Mouse (Mus musculus): ENCODE results near the gene Galk1.

Gene Galk1

DNA sequence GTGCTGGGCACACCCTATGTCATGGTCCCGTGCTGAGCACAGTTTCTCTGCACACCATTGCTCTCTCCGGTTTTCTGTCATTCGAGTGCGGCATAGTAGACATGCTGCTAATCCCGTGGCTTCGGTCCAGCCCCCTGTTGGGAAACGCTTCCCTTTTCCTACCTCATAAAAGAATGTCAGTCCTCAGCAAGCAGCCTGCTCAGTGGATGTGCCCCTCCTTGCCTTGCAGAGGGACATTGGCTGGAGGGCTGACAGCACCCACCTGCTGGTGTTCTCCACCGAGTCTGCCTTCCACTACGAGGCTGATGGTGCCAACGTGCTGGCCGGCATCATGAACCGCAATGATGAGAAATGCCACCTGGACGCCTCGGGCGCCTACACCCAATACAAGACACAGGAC is 30.0 kb downstream of the Galk1 start:
- in situ Hi-C loops (cut with MboI, MseI): no loop called here

DNA sequence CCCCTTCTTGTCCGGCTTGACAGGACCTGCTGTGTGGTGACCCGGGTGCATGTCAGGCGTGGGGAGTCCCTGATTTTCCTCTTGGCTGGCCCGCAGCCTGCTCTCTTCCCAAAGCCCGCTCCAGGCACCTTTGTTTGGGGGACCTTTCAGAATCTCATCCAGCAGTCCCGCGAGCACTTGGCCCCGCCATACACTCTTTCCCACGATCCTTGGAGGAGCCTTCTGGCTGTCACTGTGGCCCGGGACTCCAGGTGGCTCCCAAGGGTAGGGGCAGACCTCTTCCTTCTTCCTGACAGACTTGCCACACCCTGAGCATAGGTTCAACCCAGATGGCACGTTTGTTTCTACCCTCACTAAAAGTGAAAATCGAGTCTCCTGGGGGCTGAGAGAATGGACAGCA is 37.0 kb downstream of the Galk1 start:
- in situ Hi-C loops (cut with MboI, MseI): loop anchor here (10.0 kb wide), 1 partner anchor 1959 kb away; no protein-coding TSS in a partner anchor

DNA sequence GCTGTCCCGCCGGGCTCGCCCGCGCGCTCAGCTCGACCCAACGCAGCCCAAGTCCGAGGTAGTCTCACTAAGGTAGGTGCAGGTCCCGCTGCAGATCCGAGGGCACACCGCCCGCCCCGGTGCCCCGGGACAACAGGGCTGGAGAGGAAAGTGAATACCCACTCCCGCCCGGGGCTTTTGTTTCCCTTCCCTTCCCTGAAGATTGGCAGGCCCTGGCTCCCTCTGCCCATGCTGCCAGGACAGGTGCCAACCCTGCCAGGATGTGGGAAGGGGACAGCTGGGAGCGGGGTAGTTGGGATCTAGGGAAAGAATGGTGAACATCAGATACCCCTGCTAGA is 37.5 kb downstream of the Galk1 start:
- in situ Hi-C loops (cut with MboI, MseI): loop anchor here (10.0 kb wide), 1 partner anchor 1960 kb away; no protein-coding TSS in a partner anchor

DNA sequence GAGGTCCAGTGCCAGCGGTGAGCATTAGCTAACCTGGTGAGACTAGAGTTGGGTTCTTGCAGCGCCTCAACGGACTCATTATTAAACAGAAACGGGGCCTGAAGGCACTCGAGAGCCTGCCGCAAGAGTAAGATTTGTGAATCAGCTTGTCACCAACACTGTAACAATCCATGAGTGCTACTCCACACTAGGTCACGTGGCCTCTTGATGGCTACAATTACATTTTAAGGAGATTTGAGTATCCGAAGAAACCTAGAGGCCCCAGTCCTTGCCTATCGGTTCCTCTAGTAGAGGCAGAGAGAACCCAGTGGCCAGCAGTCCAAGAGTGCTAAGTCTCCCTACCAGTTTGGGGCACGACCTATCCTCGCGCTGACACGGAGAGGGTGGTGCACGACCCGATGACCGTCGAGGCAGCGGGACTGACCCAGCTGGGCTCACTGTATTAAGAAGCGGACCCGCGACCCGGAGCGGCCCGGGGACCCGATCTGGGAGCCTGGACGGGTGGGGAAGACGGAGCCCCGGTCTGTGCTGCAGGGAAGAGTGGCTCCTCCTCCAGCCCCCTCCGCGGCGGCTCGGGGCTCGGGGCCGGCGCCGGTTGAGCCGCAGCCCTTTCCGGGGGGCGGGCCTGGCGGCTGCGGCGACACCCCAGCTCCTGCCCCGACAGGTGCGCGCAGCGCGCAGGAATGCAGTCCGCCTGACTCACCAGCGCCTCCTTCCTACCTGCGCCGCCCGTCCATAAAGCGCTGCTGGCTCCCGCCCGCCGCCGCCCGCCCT is 38.0 kb downstream of the Galk1 start, which contains the start of gene Itgb4:
Gene Itgb4, plus strand, starts transcription at position 401 of the 774 bp plus-strand sequence.
- in situ Hi-C loops (cut with MboI, MseI): loop anchor here (10.0 kb wide), 1 partner anchor 1960 kb away; no protein-coding TSS in a partner anchor

GRCm38 (mm10) chr11:115971016-115971415 is 41.5 kb downstream of the Galk1 start:
- in situ Hi-C loops (cut with MboI, MseI): loop anchor here (10.0 kb wide), 1 partner anchor 1964 kb away; no protein-coding TSS in a partner anchor

GRCm38 (mm10) chr11:115970006-115970673 is 42.4 kb downstream of the Galk1 start:
- in situ Hi-C loops (cut with MboI, MseI): loop anchor here (10.0 kb wide), 1 partner anchor 1965 kb away; no protein-coding TSS in a partner anchor

DNA sequence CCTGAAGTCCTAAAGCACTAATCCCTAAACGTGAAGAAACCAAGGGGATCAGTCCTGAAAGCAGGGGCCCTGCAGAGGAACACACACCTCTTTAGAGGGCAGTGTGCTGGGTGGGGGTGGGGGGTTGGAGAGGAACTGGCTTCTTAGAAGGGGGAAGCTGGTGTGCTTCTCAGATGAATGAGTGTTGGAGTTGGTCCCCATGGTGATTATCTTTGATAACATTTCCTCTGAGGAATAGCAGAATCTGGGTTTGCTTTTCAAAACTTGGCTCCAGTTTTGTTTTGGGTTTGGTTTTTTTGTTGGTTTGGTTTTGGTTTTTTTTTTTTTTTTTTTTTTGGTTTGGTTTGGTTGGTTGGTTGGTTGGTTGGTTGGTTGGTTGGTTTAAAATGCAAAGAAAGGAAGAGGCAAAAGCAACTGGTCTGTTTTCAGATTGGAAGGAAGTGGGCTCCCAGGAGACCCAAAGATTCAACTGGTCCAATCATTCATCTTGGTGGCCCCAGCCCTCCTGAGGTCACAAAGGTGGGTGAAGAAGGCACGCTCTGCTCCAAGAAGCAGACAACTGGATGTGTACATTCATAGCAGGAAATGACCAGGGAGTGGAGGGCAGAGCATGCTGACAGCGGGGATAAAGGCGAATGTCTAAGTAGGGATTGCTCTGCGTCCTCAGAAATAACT is 43.7 kb downstream of the Galk1 start:
- in situ Hi-C loops (cut with MboI, MseI): no loop called here

- in situ Hi-C loops (cut with MboI, MseI): no loop called here
Observed at GRCm38 (mm10) chr11:115964977-115965604, 47.4 kb downstream of the Galk1 start.

DNA sequence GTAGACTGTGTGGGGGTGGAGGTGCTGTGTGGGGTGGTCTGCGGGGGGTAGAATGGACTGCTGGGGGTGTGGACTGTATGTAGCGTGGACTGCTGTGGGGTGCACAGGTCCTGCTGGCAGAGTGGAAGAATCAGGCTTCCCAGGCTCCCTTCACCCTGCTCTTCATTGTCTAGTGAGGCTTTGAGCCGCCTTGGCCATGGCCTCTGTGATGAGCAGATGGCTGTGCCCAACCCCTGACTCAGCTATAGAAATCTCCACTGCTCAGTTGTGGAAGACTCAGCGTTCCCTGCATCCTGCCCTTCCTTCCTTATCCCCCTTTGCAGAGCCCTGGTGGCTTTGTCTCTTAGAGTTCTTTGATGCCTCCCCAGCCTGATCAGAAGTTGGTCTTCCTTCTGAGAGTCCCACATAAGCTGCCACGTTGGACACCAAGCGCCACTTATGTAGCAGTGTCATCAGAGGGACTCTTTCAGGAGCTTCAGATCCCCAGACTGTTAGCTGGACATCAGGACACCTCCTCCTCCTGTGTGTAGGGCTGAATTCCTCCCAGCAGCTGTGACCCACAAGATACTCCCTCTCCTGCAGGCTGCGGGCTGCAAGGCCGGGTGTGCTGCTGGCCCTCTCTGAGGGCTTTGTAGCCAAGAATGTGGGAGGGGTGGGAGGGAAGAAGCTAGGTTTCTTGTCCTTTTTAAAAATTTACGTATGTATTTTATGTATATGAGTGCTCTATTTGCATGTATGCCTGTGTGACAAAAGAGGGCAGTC is 49.7 kb downstream of the Galk1 start:
- in situ Hi-C loops (cut with MboI, MseI): no loop called here

- in situ Hi-C loops (cut with MboI, MseI): no loop called here
Observed at GRCm38 (mm10) chr11:115959018-115959417, 53.5 kb downstream of the Galk1 start.

Measured in regulatory T cell (primary cell).